Mouse (Mus musculus): ENCODE results near the gene Tarm1. TPM values are rescaled to one million over a fixed set of nuclear protein-coding genes. Genes with fewer than 3 reads are reported as not detected.

The Tarm1 gene
- polyA plus RNA-seq (2014; fragmentation: Nextera tagmentation; extraction: Ambion mirVana), result not detected in 2 replicates

DNA sequence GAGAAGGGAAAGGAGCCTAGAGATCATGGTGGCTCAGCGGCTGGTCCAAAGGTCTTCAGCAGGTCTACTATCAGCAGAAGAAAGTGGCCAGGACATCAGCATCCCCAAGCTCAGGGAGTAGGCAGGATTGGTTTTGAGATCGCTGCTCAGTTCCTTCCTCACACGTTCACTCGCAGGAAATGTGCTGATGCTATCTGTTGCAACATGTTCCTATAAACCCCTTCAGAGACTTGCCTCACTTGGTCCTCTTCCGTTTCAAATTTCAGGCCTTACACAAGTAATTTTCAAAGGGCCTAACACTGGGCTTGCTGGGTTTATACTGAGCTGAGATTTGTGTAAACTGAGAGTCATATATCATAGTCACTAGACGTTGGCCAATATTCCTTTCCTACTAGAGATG is at the start of gene Tarm1:
Gene Tarm1 (minus strand): TSS at position 186 of the 400 bp plus-strand sequence.
- H3K9ac ChIP-seq (ENCODE audit: low read length), result no peak within 1 kb of the TSS
- WGBS, result 78% methylated on average over 6 of the region's 6 CpGs
- H3K27me3 ChIP-seq (ENCODE audit: control insufficient read depth, insufficient read depth, low read length), result no peaks in the 10 kb centered on the region
- H3K36me3 ChIP-seq (ENCODE audit: control insufficient read depth, insufficient read depth, low read length), result no peaks in the 10 kb centered on the region
- H3K9me3 ChIP-seq (ENCODE audit: control insufficient read depth, low read length), result no peaks in the 10 kb centered on the region
- no peaks in the 10 kb centered on the region for H3K4me1 ChIP-seq (ENCODE audit: control insufficient read depth in 2 of 2, insufficient read depth in 2 of 2, low read length in 2 of 2)
- H3K4me3 ChIP-seq (ENCODE audit: control insufficient read depth in 1 of 2, insufficient read depth in 1 of 2, low read depth in 1 of 2, low read length in 2 of 2), result no peak within 1 kb of the TSS
- H3K27ac ChIP-seq (replicated peaks in 1 of 2; ENCODE audit: control insufficient read depth in 1 of 2, insufficient read depth in 1 of 2, low read depth in 2 of 2, low read length in 2 of 2), result no peak within 1 kb of the TSS
- ATAC-seq (ENCODE audit: insufficient number of reproducible peaks, insufficient read depth, low FRiP score, low read depth), result no peak
- no peak within 1 kb of the TSS for H3K4me2 ChIP-seq (ENCODE audit: low read length)

DNA sequence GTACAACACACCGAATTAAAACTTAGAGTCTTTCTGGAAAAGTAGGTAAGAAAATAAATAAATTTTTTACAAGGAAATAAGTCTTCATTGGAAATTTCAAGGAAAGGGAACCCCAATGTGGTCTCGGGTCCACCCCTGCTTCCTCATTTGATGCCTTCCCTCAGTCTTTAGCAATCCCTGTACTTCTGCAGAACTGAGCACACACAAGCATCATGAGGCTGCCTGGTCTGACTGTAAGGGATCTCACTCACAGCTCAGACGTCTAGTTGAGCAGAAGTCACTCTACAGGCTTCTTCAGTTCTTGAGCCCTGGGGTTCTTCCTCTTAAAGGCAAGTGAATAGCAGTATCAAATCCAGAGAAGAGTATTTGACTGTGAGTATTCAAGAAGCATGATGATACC is 3.5 kb upstream of the Tarm1 start:
- Histone ChIP-seq H3K9me3 (ENCODE audit: control insufficient read depth, low read length) (no peaks in the 10 kb centered on the region), H3K4me2 (ENCODE audit: low read length) (no peak overlapping the region), H3K27ac (replicated peaks in 1 of 2; ENCODE audit: control insufficient read depth in 1 of 2, insufficient read depth in 1 of 2, low read depth in 2 of 2, low read length in 2 of 2) (no peak overlapping the region), H3K9ac (ENCODE audit: low read length) (no peak overlapping the region), H3K4me1 (ENCODE audit: control insufficient read depth in 2 of 2, insufficient read depth in 2 of 2, low read length in 2 of 2) (no peaks in the 10 kb centered on the region), H3K4me3 (ENCODE audit: control insufficient read depth in 1 of 2, insufficient read depth in 1 of 2, low read depth in 1 of 2, low read length in 2 of 2) (no peak overlapping the region), H3K36me3 (ENCODE audit: control insufficient read depth, insufficient read depth, low read length) (no peaks in the 10 kb centered on the region), H3K27me3 (ENCODE audit: control insufficient read depth, insufficient read depth, low read length) (no peaks in the 10 kb centered on the region)
- WGBS, result 64% methylated on average over 3 of the region's 3 CpGs
- no peak for ATAC-seq (ENCODE audit: insufficient number of reproducible peaks, insufficient read depth, low FRiP score, low read depth)

DNA sequence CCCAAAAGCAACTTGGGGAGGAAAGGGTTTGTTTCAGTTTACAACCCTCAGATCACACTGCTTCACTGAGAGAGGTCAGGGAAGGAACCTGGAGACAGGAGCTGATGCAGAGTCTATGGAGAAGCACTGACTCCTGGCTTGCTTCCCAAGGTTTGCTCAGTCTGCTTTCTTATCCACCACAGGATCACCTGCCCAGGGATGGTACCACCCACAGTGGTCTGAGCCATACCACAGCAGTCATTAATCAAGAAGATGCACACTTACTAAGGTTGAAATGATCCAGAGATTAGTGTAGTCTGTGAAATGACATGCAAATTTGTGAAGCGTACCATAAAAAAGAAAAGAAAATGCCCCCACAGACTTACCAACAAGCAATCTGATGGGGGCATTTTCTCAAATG is 2.0 kb downstream of the Tarm1 start:
- Histone ChIP-seq H3K4me1 (ENCODE audit: control insufficient read depth in 2 of 2, insufficient read depth in 2 of 2, low read length in 2 of 2) (no peaks in the 10 kb centered on the region), H3K9ac (ENCODE audit: low read length) (no peak overlapping the region), H3K27ac (replicated peaks in 1 of 2; ENCODE audit: control insufficient read depth in 1 of 2, insufficient read depth in 1 of 2, low read depth in 2 of 2, low read length in 2 of 2) (no peak overlapping the region), H3K27me3 (ENCODE audit: control insufficient read depth, insufficient read depth, low read length) (no peaks in the 10 kb centered on the region), H3K4me3 (ENCODE audit: control insufficient read depth in 1 of 2, insufficient read depth in 1 of 2, low read depth in 1 of 2, low read length in 2 of 2) (no peak overlapping the region), H3K36me3 (ENCODE audit: control insufficient read depth, insufficient read depth, low read length) (no peaks in the 10 kb centered on the region), H3K9me3 (ENCODE audit: control insufficient read depth, low read length) (no peaks in the 10 kb centered on the region), H3K4me2 (ENCODE audit: low read length) (no peak overlapping the region)
- no peak for ATAC-seq (ENCODE audit: insufficient number of reproducible peaks, insufficient read depth, low FRiP score, low read depth)
- 96% methylated on average over 1 of the region's 1 CpGs for WGBS

DNA sequence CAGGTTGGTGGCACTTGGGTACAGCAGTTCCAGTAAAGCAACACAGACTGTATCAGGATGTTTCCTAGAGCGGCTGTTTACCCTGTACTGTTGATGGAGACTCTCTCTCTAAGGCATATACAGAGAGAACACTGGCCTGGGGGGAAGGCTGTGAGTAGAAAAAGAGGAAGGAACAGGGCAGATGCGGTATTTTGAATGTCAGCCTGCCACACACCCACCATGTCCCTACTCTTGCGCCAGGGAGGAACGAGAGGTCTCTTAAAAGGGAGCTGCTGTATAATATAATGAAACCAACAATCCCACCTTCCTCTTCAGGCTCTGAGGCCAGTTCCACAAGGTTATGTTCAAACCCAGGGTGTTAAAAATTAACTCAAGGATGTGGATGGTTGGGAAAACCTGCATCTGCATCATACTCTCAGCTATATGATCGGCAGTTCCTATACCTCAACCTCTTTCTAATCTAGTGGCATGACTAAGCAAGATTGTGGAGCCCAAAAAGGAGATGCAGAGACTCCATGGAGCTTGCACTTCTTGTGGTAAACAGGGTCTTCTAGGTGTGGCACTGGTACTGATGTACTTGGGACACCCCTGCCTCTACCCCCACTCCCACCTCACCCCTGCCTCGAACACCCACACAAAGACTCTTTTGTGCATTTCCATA is 20.3 kb downstream of the Tarm1 start:
- no peaks in the 10 kb centered on the region for H3K27me3 ChIP-seq (ENCODE audit: control insufficient read depth, insufficient read depth, low read length)
- H3K4me3 ChIP-seq (ENCODE audit: control insufficient read depth in 1 of 2, insufficient read depth in 1 of 2, low read depth in 1 of 2, low read length in 2 of 2), result no peak overlapping the region
- WGBS, result 81% methylated on average over 6 of the region's 6 CpGs
- no peak overlapping the region for H3K4me2 ChIP-seq (ENCODE audit: low read length)
- H3K9me3 ChIP-seq (ENCODE audit: control insufficient read depth, low read length), result peaks cover 3% of the 10 kb centered on the region; the same call in 1 of the 2 replicates
- H3K9ac ChIP-seq (ENCODE audit: low read length), result no peak overlapping the region
- no peaks in the 10 kb centered on the region for H3K36me3 ChIP-seq (ENCODE audit: control insufficient read depth, insufficient read depth, low read length)
- H3K4me1 ChIP-seq (ENCODE audit: control insufficient read depth in 2 of 2, insufficient read depth in 2 of 2, low read length in 2 of 2), result no peaks in the 10 kb centered on the region
- ATAC-seq (ENCODE audit: insufficient number of reproducible peaks, insufficient read depth, low FRiP score, low read depth), result no peak
- no peak overlapping the region for H3K27ac ChIP-seq (replicated peaks in 1 of 2; ENCODE audit: control insufficient read depth in 1 of 2, insufficient read depth in 1 of 2, low read depth in 2 of 2, low read length in 2 of 2)

DNA sequence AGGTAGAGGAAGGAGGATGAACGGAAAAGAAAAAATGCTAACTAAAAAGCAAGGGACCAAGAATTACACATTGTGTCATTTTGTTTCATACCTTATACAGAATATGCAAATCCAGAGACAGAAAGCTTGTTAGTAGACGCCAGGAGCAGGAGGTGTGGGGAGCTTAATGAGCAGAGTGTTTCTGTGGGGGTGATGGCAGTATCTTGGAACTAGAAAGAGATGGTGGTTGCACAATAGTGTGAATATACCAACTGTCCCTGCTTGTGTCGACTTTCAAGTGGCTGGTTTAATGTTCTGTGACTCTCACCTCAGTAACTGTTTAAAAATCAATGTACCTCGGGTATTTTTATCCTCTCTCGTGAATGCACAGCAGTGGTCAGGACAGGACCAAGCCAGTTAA is 25.7 kb downstream of the Tarm1 start:
- ATAC-seq (ENCODE audit: insufficient number of reproducible peaks, insufficient read depth, low FRiP score, low read depth), result no peak
- 59% methylated on average over 5 of the region's 5 CpGs for WGBS
- Histone ChIP-seq H3K27ac (replicated peaks in 1 of 2; ENCODE audit: control insufficient read depth in 1 of 2, insufficient read depth in 1 of 2, low read depth in 2 of 2, low read length in 2 of 2) (no peak overlapping the region), H3K9ac (ENCODE audit: low read length) (no peak overlapping the region), H3K4me3 (ENCODE audit: control insufficient read depth in 1 of 2, insufficient read depth in 1 of 2, low read depth in 1 of 2, low read length in 2 of 2) (no peak overlapping the region), H3K4me2 (ENCODE audit: low read length) (no peak overlapping the region), H3K27me3 (ENCODE audit: control insufficient read depth, insufficient read depth, low read length) (no peaks in the 10 kb centered on the region), H3K4me1 (ENCODE audit: control insufficient read depth in 2 of 2, insufficient read depth in 2 of 2, low read length in 2 of 2) (0 out of 4 replicates have a peak, but pooled peaks cover 0 to 4% of the 10 kb centered on the region in 2 experiments), H3K9me3 (ENCODE audit: control insufficient read depth, low read length) (peaks cover 2% of the 10 kb centered on the region; the same call in 1 of the 2 replicates), H3K36me3 (ENCODE audit: control insufficient read depth, insufficient read depth, low read length) (no peaks in the 10 kb centered on the region)

DNA sequence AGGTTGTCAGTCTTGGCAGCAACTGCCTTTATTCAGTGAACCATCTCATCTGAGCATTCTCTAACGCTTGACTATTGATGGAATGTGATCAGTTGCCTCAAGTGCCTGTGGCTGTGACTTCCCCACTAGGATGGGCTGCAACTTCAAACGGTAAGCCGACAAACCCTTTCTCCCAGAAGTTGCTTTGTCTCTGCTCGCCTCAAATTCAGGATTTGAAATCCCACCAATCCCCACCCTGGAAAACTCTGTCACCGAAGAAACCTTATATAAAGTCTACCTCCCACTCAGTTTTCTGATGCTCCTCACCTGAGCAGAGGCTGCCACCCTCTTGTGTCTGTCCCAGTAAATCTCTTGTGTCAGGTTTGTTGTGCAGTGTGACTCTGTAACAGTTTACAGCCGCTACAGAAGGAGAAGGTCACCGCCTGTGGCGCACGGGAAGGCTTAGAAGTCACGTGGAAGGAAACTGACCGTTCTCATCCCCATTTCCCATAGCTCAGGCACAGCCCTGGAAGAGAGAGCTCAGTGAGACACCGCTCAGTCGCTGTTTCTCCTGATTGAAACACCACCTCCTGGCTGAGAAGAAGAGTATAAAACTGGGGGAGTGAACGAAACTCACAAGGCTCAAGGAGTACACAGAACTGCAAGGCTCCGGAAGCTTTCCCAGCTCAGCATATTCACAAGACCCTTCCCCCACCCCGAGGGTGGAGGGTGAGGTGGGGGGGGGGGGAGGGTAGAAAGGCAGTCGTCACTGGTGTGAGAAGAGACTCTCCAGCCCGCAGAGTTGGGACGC is 27.9 kb downstream of the Tarm1 start:
- Histone ChIP-seq H3K36me3 (ENCODE audit: control insufficient read depth, insufficient read depth, low read length) (no peaks in the 10 kb centered on the region), H3K4me3 (ENCODE audit: control insufficient read depth in 1 of 2, insufficient read depth in 1 of 2, low read depth in 1 of 2, low read length in 2 of 2) (peak overlapping the region; percentile 3 to 10; a peak in 1 of 4 replicates), H3K9ac (ENCODE audit: low read length) (0 out of 2 replicates have a peak overlapping the region, but pooled peaks have one; percentile 16), H3K27ac (replicated peaks in 1 of 2; ENCODE audit: control insufficient read depth in 1 of 2, insufficient read depth in 1 of 2, low read depth in 2 of 2, low read length in 2 of 2) (no peak overlapping the region), H3K4me2 (ENCODE audit: low read length) (peak overlapping the region; percentile 54), H3K9me3 (ENCODE audit: control insufficient read depth, low read length) (no peaks in the 10 kb centered on the region), H3K27me3 (ENCODE audit: control insufficient read depth, insufficient read depth, low read length) (no peaks in the 10 kb centered on the region), H3K4me1 (ENCODE audit: control insufficient read depth in 2 of 2, insufficient read depth in 2 of 2, low read length in 2 of 2) (0 out of 4 replicates have a peak, but pooled peaks cover 0 to 4% of the 10 kb centered on the region in 2 experiments)
- ATAC-seq (ENCODE audit: insufficient number of reproducible peaks, insufficient read depth, low FRiP score, low read depth), result no peak
- 5% methylated on average over 19 of the region's 19 CpGs for WGBS

DNA sequence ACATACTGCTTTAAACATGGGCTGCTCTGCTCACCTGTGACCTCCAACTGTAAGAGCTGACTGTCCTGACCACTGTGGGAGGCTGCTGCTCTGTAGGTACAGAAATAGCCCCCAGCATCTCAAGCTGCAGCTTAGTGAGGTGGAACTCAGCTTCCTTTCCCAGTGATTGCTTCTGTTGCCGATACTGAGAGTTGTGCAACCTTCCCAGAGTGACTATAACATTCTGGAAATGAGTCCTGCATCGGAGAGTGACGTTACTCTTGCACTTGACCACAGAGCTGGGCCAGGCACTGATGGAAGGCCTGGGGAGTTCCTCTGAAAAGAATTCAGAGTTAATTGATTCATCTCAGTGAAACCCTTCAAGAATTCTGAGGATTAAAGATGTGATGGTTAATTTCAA is 29.6 kb downstream of the Tarm1 start:
- Histone ChIP-seq H3K27ac (replicated peaks in 1 of 2; ENCODE audit: control insufficient read depth in 1 of 2, insufficient read depth in 1 of 2, low read depth in 2 of 2, low read length in 2 of 2) (no peak overlapping the region), H3K36me3 (ENCODE audit: control insufficient read depth, insufficient read depth, low read length) (no peaks in the 10 kb centered on the region), H3K27me3 (ENCODE audit: control insufficient read depth, insufficient read depth, low read length) (no peaks in the 10 kb centered on the region), H3K9ac (ENCODE audit: low read length) (no peak overlapping the region), H3K4me3 (ENCODE audit: control insufficient read depth in 1 of 2, insufficient read depth in 1 of 2, low read depth in 1 of 2, low read length in 2 of 2) (no peak overlapping the region), H3K4me1 (ENCODE audit: control insufficient read depth in 2 of 2, insufficient read depth in 2 of 2, low read length in 2 of 2) (0 out of 4 replicates have a peak, but pooled peaks cover 0 to 4% of the 10 kb centered on the region in 2 experiments), H3K9me3 (ENCODE audit: control insufficient read depth, low read length) (no peaks in the 10 kb centered on the region), H3K4me2 (ENCODE audit: low read length) (no peak overlapping the region)
- WGBS, result 62% methylated on average over 3 of the region's 3 CpGs
- no peak for ATAC-seq (ENCODE audit: insufficient number of reproducible peaks, insufficient read depth, low FRiP score, low read depth)
